Mouse (Mus musculus): Measurements from ENCODE around the gene Phactr2. TPM values are rescaled to one million over a fixed set of nuclear protein-coding genes. Genes with fewer than 3 reads are reported as not detected.

Gene Phactr2
- polyA plus RNA-seq, 1 experiment from 2014 or later = 10.0 TPM

DNA sequence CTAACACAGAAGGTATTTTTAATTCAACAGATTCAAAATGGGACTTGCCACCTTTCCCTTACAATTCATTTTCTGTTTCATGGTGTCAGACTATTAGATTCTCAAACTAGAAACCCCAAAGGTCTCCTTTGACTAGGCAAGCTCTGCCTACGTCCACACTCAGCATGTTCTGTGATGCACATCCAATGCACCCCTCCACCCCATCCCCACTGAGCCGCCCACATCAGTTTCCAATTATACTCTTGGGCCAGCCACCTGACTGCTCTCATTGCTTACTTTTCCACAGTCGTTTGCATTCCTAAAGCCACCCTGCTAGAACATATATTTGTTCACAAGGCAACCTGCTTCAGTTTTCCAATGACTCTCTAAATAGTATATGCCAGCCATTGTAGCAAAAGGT is 89.3 kb downstream of the Phactr2 start:
- H3K4me1 ChIP-seq (ENCODE audit: control insufficient read depth, insufficient read depth, low read length) = peaks cover 9% of the 10 kb centered on the region; the same call in 1 of the 2 replicates
- ATAC-seq = no peak
- 65% methylated on average over 3 of the region's 3 CpGs for WGBS

GRCm38 (mm10) chr10:13377895-13378294 is 96.3 kb downstream of the Phactr2 start:
- Histone ChIP-seq H3K4me2 (ENCODE audit: low read depth, low read length) (no peak overlapping the region), H3K9me3 (ENCODE audit: control insufficient read depth, low read length) (no peaks in the 10 kb centered on the region), H3K27ac (ENCODE audit: low read length) (no peak overlapping the region), H3K4me3 (ENCODE audit: low read length) (no peak overlapping the region), H3K4me1 (ENCODE audit: control insufficient read depth, insufficient read depth, low read length) (peaks cover 17% of the 10 kb centered on the region), H3K9ac (ENCODE audit: low read depth, low read length) (no peak overlapping the region), H3K27me3 (replicated peaks; ENCODE audit: control insufficient read depth, insufficient read depth, low read length) (no peaks in the 10 kb centered on the region), H3K36me3 (ENCODE audit: control insufficient read depth, insufficient read depth, low read length) (no peaks in the 10 kb centered on the region)
- no peak for ATAC-seq
- WGBS = 97% methylated on average over 1 of the region's 1 CpGs

More for the DNA sequence above, 89.3 kb downstream of the Phactr2 start:
- no peak overlapping the region for H3K9ac ChIP-seq (ENCODE audit: low read depth, low read length)
- H3K27me3 ChIP-seq (replicated peaks; ENCODE audit: control insufficient read depth, insufficient read depth, low read length) = no peaks in the 10 kb centered on the region
- no peak overlapping the region for H3K4me3 ChIP-seq (ENCODE audit: low read length)
- H3K4me2 ChIP-seq (ENCODE audit: low read depth, low read length) = no peak overlapping the region
- no peaks in the 10 kb centered on the region for H3K9me3 ChIP-seq (ENCODE audit: control insufficient read depth, low read length)
- no peaks in the 10 kb centered on the region for H3K36me3 ChIP-seq (ENCODE audit: control insufficient read depth, insufficient read depth, low read length)
- no peak overlapping the region for H3K27ac ChIP-seq (ENCODE audit: low read length)

DNA sequence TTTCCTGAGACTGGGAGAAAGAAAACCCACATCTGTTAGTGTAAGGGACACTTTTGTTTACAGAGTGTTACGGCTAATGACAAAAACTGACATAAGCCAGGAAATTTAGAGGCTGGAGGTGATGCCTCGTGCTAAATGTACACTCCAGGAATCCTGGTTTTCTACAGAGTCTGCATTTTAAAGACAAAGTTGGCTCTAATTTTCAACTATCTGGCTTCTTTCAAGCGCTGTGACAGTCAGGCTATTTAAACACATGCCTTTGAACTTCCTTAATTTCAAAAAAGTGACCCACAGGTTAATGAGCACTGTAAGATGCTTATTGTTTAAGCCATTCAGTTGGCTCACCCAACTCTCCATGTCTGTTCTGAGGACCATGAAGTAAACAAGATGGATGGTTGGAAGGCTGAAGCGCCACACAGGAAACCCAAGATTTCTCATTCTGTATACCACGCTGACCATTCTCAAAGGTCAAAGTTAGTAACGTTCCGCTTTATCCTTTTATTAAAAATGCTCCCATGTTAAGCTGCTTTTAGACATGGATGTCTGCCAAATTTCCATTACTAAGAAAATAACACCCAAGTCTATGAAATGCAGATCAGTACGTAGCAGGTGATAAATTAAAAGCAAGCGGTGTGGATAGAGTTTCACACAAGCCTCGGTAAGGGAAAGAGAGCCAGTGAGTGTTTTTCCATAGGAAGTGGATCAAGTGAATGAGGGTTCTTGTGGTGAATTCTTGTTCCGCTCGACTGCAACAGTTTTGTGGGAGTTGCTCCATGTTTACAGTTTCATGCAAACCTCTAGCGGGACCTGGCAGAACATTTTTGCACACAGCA is 97.6 kb downstream of the Phactr2 start:
- Histone ChIP-seq H3K27ac (ENCODE audit: low read length) (peak overlapping the region; percentile 38), H3K4me1 (ENCODE audit: control insufficient read depth, insufficient read depth, low read length) (peaks cover 15% of the 10 kb centered on the region), H3K27me3 (replicated peaks; ENCODE audit: control insufficient read depth, insufficient read depth, low read length) (no peaks in the 10 kb centered on the region), H3K9ac (ENCODE audit: low read depth, low read length) (no peak overlapping the region), H3K4me2 (ENCODE audit: low read depth, low read length) (no peak overlapping the region), H3K9me3 (ENCODE audit: control insufficient read depth, low read length) (no peaks in the 10 kb centered on the region), H3K36me3 (ENCODE audit: control insufficient read depth, insufficient read depth, low read length) (no peaks in the 10 kb centered on the region), H3K4me3 (ENCODE audit: low read length) (no peak overlapping the region)
- peak; percentile 55 for ATAC-seq
- WGBS = 47% methylated on average over 13 of the region's 13 CpGs

GRCm38 (mm10) chr10:13375820-13376219 is 98.4 kb downstream of the Phactr2 start:
- H3K4me2 ChIP-seq (ENCODE audit: low read depth, low read length) = no peak overlapping the region

DNA sequence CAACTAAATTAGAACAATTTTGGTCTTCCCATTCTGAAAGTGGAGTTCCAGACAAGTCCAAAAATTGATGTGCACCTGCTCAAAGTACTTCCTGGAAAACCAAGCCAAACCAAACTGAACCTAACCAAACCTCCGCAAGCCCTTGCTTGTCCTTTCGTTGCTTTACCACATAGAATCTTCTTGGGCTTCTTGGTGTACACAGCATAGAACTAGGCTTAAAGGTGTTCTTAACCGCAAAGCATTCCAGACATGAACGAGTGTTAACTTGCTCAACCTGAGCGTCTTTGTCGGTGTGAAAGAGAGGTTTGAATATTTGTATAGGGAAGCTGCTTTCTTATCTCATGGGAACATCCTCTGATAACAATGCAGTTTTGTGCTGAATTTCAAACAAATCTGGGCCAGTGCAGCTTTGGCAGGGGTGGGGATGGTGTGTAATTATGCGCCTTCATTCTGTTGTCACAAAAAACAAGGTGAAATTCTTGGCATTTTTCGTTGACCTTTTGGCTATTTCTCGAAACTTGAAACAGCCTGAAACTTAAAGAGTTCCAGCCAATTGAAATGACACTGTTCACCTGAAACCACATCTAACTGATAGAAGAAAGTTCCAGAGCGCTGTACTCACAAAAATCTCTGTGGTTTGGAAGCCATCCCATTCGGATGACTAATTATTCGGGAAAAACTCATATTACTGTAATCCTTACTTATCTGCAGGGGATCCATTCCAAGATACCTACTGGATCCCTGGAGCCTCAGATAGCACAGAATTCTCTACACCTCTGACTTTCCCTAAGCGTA is 104.4 kb downstream of the Phactr2 start:
- Histone ChIP-seq H3K9ac (ENCODE audit: low read depth, low read length) (no peak overlapping the region), H3K4me1 (ENCODE audit: control insufficient read depth, insufficient read depth, low read length) (no peaks in the 10 kb centered on the region), H3K4me2 (ENCODE audit: low read depth, low read length) (no peak overlapping the region), H3K36me3 (ENCODE audit: control insufficient read depth, insufficient read depth, low read length) (no peaks in the 10 kb centered on the region), H3K4me3 (ENCODE audit: low read length) (no peak overlapping the region), H3K27me3 (replicated peaks; ENCODE audit: control insufficient read depth, insufficient read depth, low read length) (no peaks in the 10 kb centered on the region), H3K9me3 (ENCODE audit: control insufficient read depth, low read length) (no peaks in the 10 kb centered on the region), H3K27ac (ENCODE audit: low read length) (no peak overlapping the region)
- ATAC-seq = no peak
- WGBS = 68% methylated on average over 13 of the region's 13 CpGs

More at GRCm38 (mm10) chr10:13375820-13376219, 98.4 kb downstream of the Phactr2 start:
- Histone ChIP-seq H3K4me3 (ENCODE audit: low read length) (no peak overlapping the region), H3K36me3 (ENCODE audit: control insufficient read depth, insufficient read depth, low read length) (no peaks in the 10 kb centered on the region), H3K9me3 (ENCODE audit: control insufficient read depth, low read length) (no peaks in the 10 kb centered on the region), H3K4me1 (ENCODE audit: control insufficient read depth, insufficient read depth, low read length) (peaks cover 15% of the 10 kb centered on the region), H3K9ac (ENCODE audit: low read depth, low read length) (no peak overlapping the region), H3K27me3 (replicated peaks; ENCODE audit: control insufficient read depth, insufficient read depth, low read length) (no peaks in the 10 kb centered on the region), H3K27ac (ENCODE audit: low read length) (peak overlapping the region; percentile 58)
- peak; percentile 83 for ATAC-seq
- WGBS = 7% methylated on average over 3 of the region's 3 CpGs

GRCm38 (mm10) chr10:13364286-13364580 is 110.0 kb downstream of the Phactr2 start:
- Histone ChIP-seq H3K4me3 (ENCODE audit: low read length) (no peak overlapping the region), H3K4me2 (ENCODE audit: low read depth, low read length) (no peak overlapping the region), H3K9me3 (ENCODE audit: control insufficient read depth, low read length) (no peaks in the 10 kb centered on the region), H3K27me3 (replicated peaks; ENCODE audit: control insufficient read depth, insufficient read depth, low read length) (no peaks in the 10 kb centered on the region), H3K4me1 (ENCODE audit: control insufficient read depth, insufficient read depth, low read length) (no peaks in the 10 kb centered on the region), H3K9ac (ENCODE audit: low read depth, low read length) (no peak overlapping the region), H3K27ac (ENCODE audit: low read length) (peak overlapping the region; percentile 40; the same call in 1 of the 2 replicates), H3K36me3 (ENCODE audit: control insufficient read depth, insufficient read depth, low read length) (no peaks in the 10 kb centered on the region)
- no peak for ATAC-seq
- 61% methylated on average over 2 of the region's 2 CpGs for WGBS

DNA sequence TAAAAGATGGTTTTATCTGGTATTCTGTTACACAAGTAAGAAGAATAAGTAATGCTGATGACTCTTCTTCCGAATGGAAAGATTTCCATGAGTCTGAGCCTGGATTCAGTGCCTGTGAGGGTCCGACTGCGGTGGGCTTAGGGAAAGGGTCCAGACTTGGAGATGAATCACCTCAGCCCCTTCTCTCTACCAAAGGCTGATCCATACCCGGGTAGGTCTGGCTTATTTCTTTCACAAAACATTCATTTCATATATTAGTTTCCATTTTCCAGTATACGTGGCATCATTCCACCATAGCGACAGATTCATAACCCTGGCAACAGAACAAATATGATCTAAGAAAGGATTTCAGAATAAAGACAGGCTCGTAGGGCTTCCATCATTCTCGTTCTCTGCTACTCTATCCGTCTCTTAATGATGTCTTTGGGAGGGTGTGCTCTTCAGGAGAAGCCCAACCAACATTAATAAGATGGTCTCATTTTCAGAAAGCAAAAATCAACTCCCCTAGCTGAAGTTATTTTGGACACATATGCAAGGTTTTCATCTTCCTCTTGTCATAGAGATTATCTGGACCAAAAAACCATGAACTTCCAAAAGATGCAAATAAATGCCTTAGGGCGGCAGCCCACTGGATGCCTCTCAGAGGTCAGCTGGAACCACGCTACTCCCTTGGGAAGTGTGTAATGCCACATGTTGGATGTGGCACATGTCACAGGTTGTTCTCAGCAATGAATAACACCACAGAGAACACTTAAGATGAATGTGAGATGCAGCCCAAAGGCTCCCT is 110.5 kb downstream of the Phactr2 start:
- H3K27me3 ChIP-seq (replicated peaks; ENCODE audit: control insufficient read depth, insufficient read depth, low read length) = no peaks in the 10 kb centered on the region
- peak overlapping the region; percentile 45; the same call in 1 of the 2 replicates for H3K27ac ChIP-seq (ENCODE audit: low read length)
- WGBS = 68% methylated on average over 11 of the region's 11 CpGs
- no peak overlapping the region for H3K4me2 ChIP-seq (ENCODE audit: low read depth, low read length)
- no peak overlapping the region for H3K4me3 ChIP-seq (ENCODE audit: low read length)
- no peak overlapping the region for H3K9ac ChIP-seq (ENCODE audit: low read depth, low read length)
- no peaks in the 10 kb centered on the region for H3K4me1 ChIP-seq (ENCODE audit: control insufficient read depth, insufficient read depth, low read length)
- ATAC-seq = peak; percentile 56
- no peaks in the 10 kb centered on the region for H3K9me3 ChIP-seq (ENCODE audit: control insufficient read depth, low read length)
- no peaks in the 10 kb centered on the region for H3K36me3 ChIP-seq (ENCODE audit: control insufficient read depth, insufficient read depth, low read length)

- Histone ChIP-seq H3K27ac (ENCODE audit: low read length) (no peak overlapping the region), H3K27me3 (replicated peaks; ENCODE audit: control insufficient read depth, insufficient read depth, low read length) (no peaks in the 10 kb centered on the region), H3K4me3 (ENCODE audit: low read length) (no peak overlapping the region), H3K9me3 (ENCODE audit: control insufficient read depth, low read length) (no peaks in the 10 kb centered on the region), H3K9ac (ENCODE audit: low read depth, low read length) (no peak overlapping the region), H3K4me1 (ENCODE audit: control insufficient read depth, insufficient read depth, low read length) (no peaks in the 10 kb centered on the region), H3K4me2 (ENCODE audit: low read depth, low read length) (no peak overlapping the region), H3K36me3 (ENCODE audit: control insufficient read depth, insufficient read depth, low read length) (no peaks in the 10 kb centered on the region)
- no peak for ATAC-seq
Measured at GRCm38 (mm10) chr10:13360913-13361312, 113.3 kb downstream of the Phactr2 start.

- no peaks in the 10 kb centered on the region for H3K9me3 ChIP-seq (ENCODE audit: control insufficient read depth, low read length)
- no peak for ATAC-seq
- no peak overlapping the region for H3K4me2 ChIP-seq (ENCODE audit: low read depth, low read length)
- no peak overlapping the region for H3K27ac ChIP-seq (ENCODE audit: low read length)
- no peak overlapping the region for H3K9ac ChIP-seq (ENCODE audit: low read depth, low read length)
- no peaks in the 10 kb centered on the region for H3K27me3 ChIP-seq (replicated peaks; ENCODE audit: control insufficient read depth, insufficient read depth, low read length)
- 85% methylated on average over 5 of the region's 5 CpGs for WGBS
- H3K4me1 ChIP-seq (ENCODE audit: control insufficient read depth, insufficient read depth, low read length) = no peaks in the 10 kb centered on the region
- no peak overlapping the region for H3K4me3 ChIP-seq (ENCODE audit: low read length)
- H3K36me3 ChIP-seq (ENCODE audit: control insufficient read depth, insufficient read depth, low read length) = no peaks in the 10 kb centered on the region
Measured at GRCm38 (mm10) chr10:13359846-13360245, 114.4 kb downstream of the Phactr2 start.

All from intestine, embryonic 16.5 days (tissue).